Mouse (Mus musculus) embryonic facial prominence, embryonic 11.5 days (tissue): Measurements from ENCODE around the gene Vwce. TPM values are rescaled to one million over a fixed set of nuclear protein-coding genes. Genes with fewer than 3 reads are reported as not detected.

Experiments used
- ATAC-seq: fragments of 200-750 bp; cut with Nextera tagmentation; replicated peaks from 2 replicates; pipeline ENCODE4 v1.8.0; 2017; ENCODE audit warnings: low read depth; ENCODE audit not compliant: insufficient number of reproducible peaks, low FRiP score, low TSS enrichment
- DNase-seq: peaks from one replicate; pipeline ENCODE4 v3.0.0-alpha.2; 2015; ENCODE audit warnings: low spot score
- H3K27ac ChIP-seq: fragments of 300-500 bp; sonication (generic); replicated peaks from 2 replicates; pipeline ENCODE4 v1.5.1; 2014; ENCODE audit warnings: mild to moderate bottlenecking, low read depth, low read length, control low read depth
- H3K27me3 ChIP-seq: fragments of 300-500 bp; sonication (generic); 2 replicates; pipeline ENCODE4 v1.6.1; 2014; ENCODE audit warnings: mild to moderate bottlenecking, low read length, moderate library complexity, mixed read lengths; ENCODE audit not compliant: control insufficient read depth, insufficient read depth
- H3K36me3 ChIP-seq: fragments of 300-500 bp; sonication (generic); replicated peaks from 2 replicates; pipeline ENCODE4 v1.6.1; 2014; ENCODE audit warnings: low read depth, mild to moderate bottlenecking, low read length, moderate library complexity, mixed read lengths; ENCODE audit not compliant: control insufficient read depth, insufficient read depth
- H3K4me1 ChIP-seq: fragments of 300-500 bp; sonication (generic); 2 replicates; pipeline ENCODE4 v1.6.1; 2014; ENCODE audit warnings: low read length, mixed read lengths; ENCODE audit not compliant: control insufficient read depth, insufficient read depth
- H3K4me2 ChIP-seq: fragments of 300-500 bp; sonication (generic); 2 replicates; pipeline ENCODE4 v1.6.1; 2014; ENCODE audit warnings: low read depth, mild to moderate bottlenecking, control low read depth, low read length, moderate library complexity
- H3K4me3 ChIP-seq: fragments of 300-500 bp; sonication (generic); 2 replicates; pipeline ENCODE4 v1.5.1; 2014; ENCODE audit warnings: low read depth, low read length, control low read depth
- H3K9ac ChIP-seq: fragments of 300-500 bp; sonication (generic); replicated peaks from 2 replicates; pipeline ENCODE4 v1.6.1; 2014; ENCODE audit warnings: mild to moderate bottlenecking, control low read depth, low read length
- H3K9me3 ChIP-seq: fragments of 300-500 bp; sonication (generic); replicated peaks from 2 replicates; pipeline ENCODE4 v1.6.1; 2016; ENCODE audit warnings: mild to moderate bottlenecking, low read length, inconsistent platforms, mixed read lengths; ENCODE audit not compliant: control insufficient read depth
- WGBS: fragments of 180-500 bp; shearing (Covaris S2); extraction: QIAGEN DNeasy Blood & Tissue Kit; methylation state at CpG from one replicate; pipeline ENCODE4 v1.1.7; 2014; 5-methylcytosine and 5-hydroxymethylcytosine counted together
- polyA plus RNA-seq: library from polyadenylated mRNA; unstranded; fragments of >200 nt; fragmentation: Nextera tagmentation; extraction: Ambion mirVana; gene quantifications from 2 replicates; pipeline ENCODE4 v1.2.1, GENCODE M21; 2014

Gene Vwce
- polyA plus RNA-seq, 1 experiment from 2014 or later, result 0.73 TPM

- H3K9ac ChIP-seq, result no peak overlapping the region
These were observed 61.8 kb downstream of the Vwce start for GRCm38 (mm10) chr19:10695801-10696200.

GRCm38 (mm10) chr19:10698131-10698991, 64.3 kb downstream of the Vwce start:
- H3K9ac ChIP-seq, result no peak overlapping the region
- no peaks in the 10 kb centered on the region for H3K4me1 ChIP-seq
- no peaks in the 10 kb centered on the region for H3K36me3 ChIP-seq
- no peak for ATAC-seq
- no peak overlapping the region for H3K4me3 ChIP-seq
- H3K27me3 ChIP-seq, result no peaks in the 10 kb centered on the region
- no peak overlapping the region for H3K4me2 ChIP-seq
- no peak overlapping the region for H3K27ac ChIP-seq
- DNase-seq, result no peak
- 67% methylated on average over 9 of the region's 9 CpGs for WGBS
- H3K9me3 ChIP-seq, result no peaks in the 10 kb centered on the region

More at GRCm38 (mm10) chr19:10695801-10696200, 61.8 kb downstream of the Vwce start:
- no peak overlapping the region for H3K4me3 ChIP-seq
- 31% methylated on average over 7 of the region's 7 CpGs for WGBS
- no peaks in the 10 kb centered on the region for H3K9me3 ChIP-seq
- H3K27ac ChIP-seq, result peak overlapping the region; percentile 38; the same call in 1 of the 2 replicates
- no peaks in the 10 kb centered on the region for H3K27me3 ChIP-seq
- ATAC-seq (no peak), DNase-seq (no peak)
- H3K36me3 ChIP-seq, result no peaks in the 10 kb centered on the region
- H3K4me2 ChIP-seq, result no peak overlapping the region
- no peaks in the 10 kb centered on the region for H3K4me1 ChIP-seq

GRCm38 (mm10) chr19:10699851-10700250, 65.8 kb downstream of the Vwce start:
- no peak overlapping the region for H3K4me2 ChIP-seq
- no peaks in the 10 kb centered on the region for H3K36me3 ChIP-seq
- WGBS, result 67% methylated on average over 9 of the region's 9 CpGs
- H3K9ac ChIP-seq, result no peak overlapping the region
- no peaks in the 10 kb centered on the region for H3K9me3 ChIP-seq
- no peak for ATAC-seq
- H3K27me3 ChIP-seq, result no peaks in the 10 kb centered on the region
- no peaks in the 10 kb centered on the region for H3K4me1 ChIP-seq
- H3K4me3 ChIP-seq, result no peak overlapping the region
- H3K27ac ChIP-seq, result no peak overlapping the region
- DNase-seq, result no peak

GRCm38 (mm10) chr19:10701013-10701726, 67.2 kb downstream of the Vwce start:
- Histone ChIP-seq H3K4me2 (no peak overlapping the region), H3K27ac (no peak overlapping the region), H3K4me1 (no peaks in the 10 kb centered on the region), H3K9ac (no peak overlapping the region), H3K4me3 (no peak overlapping the region), H3K27me3 (no peaks in the 10 kb centered on the region), H3K36me3 (no peaks in the 10 kb centered on the region), H3K9me3 (no peaks in the 10 kb centered on the region)
- DNase-seq (no peak), ATAC-seq (no peak)
- WGBS, result 64% methylated on average over 6 of the region's 6 CpGs

- ATAC-seq (no peak), DNase-seq (no peak)
- Histone ChIP-seq H3K4me3 (no peak overlapping the region), H3K9ac (no peak overlapping the region), H3K27me3 (no peaks in the 10 kb centered on the region), H3K4me2 (no peak overlapping the region), H3K27ac (no peak overlapping the region), H3K4me1 (no peaks in the 10 kb centered on the region), H3K9me3 (no peaks in the 10 kb centered on the region), H3K36me3 (no peaks in the 10 kb centered on the region)
- WGBS, result 71% methylated on average over 8 of the region's 8 CpGs
These were observed 68.1 kb downstream of the Vwce start for GRCm38 (mm10) chr19:10702125-10702524.

- no peaks in the 10 kb centered on the region for H3K36me3 ChIP-seq
- no peaks in the 10 kb centered on the region for H3K4me1 ChIP-seq
- no peaks in the 10 kb centered on the region for H3K9me3 ChIP-seq
- H3K27me3 ChIP-seq, result no peaks in the 10 kb centered on the region
- DNase-seq (no peak), ATAC-seq (no peak)
- H3K4me2 ChIP-seq, result no peak overlapping the region; the same call in 1 of the 2 replicates
- no peak overlapping the region for H3K4me3 ChIP-seq
- WGBS, result 91% methylated on average over 8 of the region's 8 CpGs
- no peak overlapping the region for H3K27ac ChIP-seq
- H3K9ac ChIP-seq, result no peak overlapping the region
These were observed 69.5 kb downstream of the Vwce start for GRCm38 (mm10) chr19:10703470-10703869.

- no peak overlapping the region for H3K27ac ChIP-seq
- no peak overlapping the region for H3K4me3 ChIP-seq
- DNase-seq (no peak), ATAC-seq (no peak)
- H3K4me2 ChIP-seq, result no peak overlapping the region
- peaks cover 4% of the 10 kb centered on the region; the same call in 1 of the 2 replicates for H3K36me3 ChIP-seq
- 74% methylated on average over 13 of the region's 13 CpGs for WGBS
- H3K9me3 ChIP-seq, result no peaks in the 10 kb centered on the region
- H3K9ac ChIP-seq, result no peak overlapping the region
- no peaks in the 10 kb centered on the region for H3K27me3 ChIP-seq
- no peaks in the 10 kb centered on the region for H3K4me1 ChIP-seq
These were observed 73.3 kb downstream of the Vwce start for GRCm38 (mm10) chr19:10707087-10707875.
